Comparison of ENCODE assay signal across 8 mouse cellular contexts in genomic region chr4:136148342-136149044, GRCm38 (mm10). TPM values are rescaled to one million over a fixed set of nuclear protein-coding genes. Genes with fewer than 3 reads are reported as not detected.
DNase-seq lines count a peak whose midpoint lies in the region; ATAC-seq and TF ChIP-seq lines count a peak whose summit lies in the region.

No protein-coding gene starts in this region.

- H3K36me3 ChIP-seq in ES-E14 (ENCODE audit: control insufficient read depth, insufficient read depth, low read length, poor library complexity, severe bottlenecking) = no peaks in the 10 kb centered on the region; the same call in 1 of the 2 replicates
- H3K36me3 ChIP-seq in lung, embryonic 15.5 days = no peaks in the 10 kb centered on the region
- peaks cover 8% of the 10 kb centered on the region; the same call in 1 of the 2 replicates for H3K36me3 ChIP-seq in splenic B cell, adult 2 months (ENCODE audit: control insufficient read depth, insufficient read depth, low read length, poor library complexity, severe bottlenecking)

- peak; percentile 10; the same call in 1 of the 2 replicates for ATAC-seq in lung, embryonic 15.5 days (ENCODE audit: borderline replicate concordance, extremely low read depth, low FRiP score, low TSS enrichment)

- H3K27ac ChIP-seq in ES-E14 (ENCODE audit: insufficient read depth, low read depth, low read length, poor library complexity, severe bottlenecking) = no peak overlapping the region; the same call in 1 of the 2 replicates
- H3K27ac ChIP-seq in cortical plate, adult 2 months (ENCODE audit: insufficient read depth, low read length) = peak overlapping the region; percentile 87
- peak overlapping the region; percentile 99 for H3K27ac ChIP-seq in lung, embryonic 15.5 days

- peak overlapping the region; percentile 61 for H3K4me2 ChIP-seq in lung, embryonic 15.5 days

- no peaks in the 10 kb centered on the region for H3K27me3 ChIP-seq in lung, embryonic 15.5 days
- no peaks in the 10 kb centered on the region for H3K27me3 ChIP-seq in splenic B cell, adult 2 months (ENCODE audit: control insufficient read depth, insufficient read depth, low read length, poor library complexity, severe bottlenecking)

- 4% methylated on average over 30 of the region's 31 CpGs for WGBS in lung, embryonic 15.5 days

- no peak for TF ChIP-seq POLR2A in cortical plate, adult 2 months (IDR thresholded peaks at IDR 0.05; ENCODE audit: extremely low read depth, insufficient read depth, low read length)

- TF ChIP-seq CTCF in cortical plate, adult 2 months (IDR thresholded peaks at IDR 0.05; ENCODE audit: extremely low read depth, insufficient read depth, low read length) = no peak

- DNase-seq in ES-E14 (ENCODE audit: low read depth, low spot score) = no peak
- DNase-seq in heart, adult 9 months (ENCODE audit: low spot score in 2 of 2) = peak; percentile 73 to 79
- DNase-seq in kidney, adult 8-10 months = peak; percentile 69 to 72
- DNase-seq in splenic B cell, adult 2 months (ENCODE audit: low read depth, low spot score) = peak; percentile 46
- DNase-seq in left cerebral cortex, adult 9 months (ENCODE audit: low spot score in 2 of 2) = no peak
- DNase-seq in frontal cortex, postnatal 10 days (ENCODE audit: low spot score in 2 of 2) = no peak

- H3K4me1 ChIP-seq in ES-E14 (ENCODE audit: control insufficient read depth in 2 of 2, insufficient read depth in 2 of 2, low read length in 2 of 2, poor library complexity in 1 of 2) = peaks cover 3 to 9% of the 10 kb centered on the region in 2 experiments; a peak in 3 of 4 replicates
- peaks cover 4% of the 10 kb centered on the region for H3K4me1 ChIP-seq in cortical plate, adult 2 months (ENCODE audit: control insufficient read depth, insufficient read depth, low read length)
- peaks cover 41% of the 10 kb centered on the region for H3K4me1 ChIP-seq in lung, embryonic 15.5 days

- in situ Hi-C loops in ES-E14 (cut with MboI; ENCODE audit: low sequenced_read_pairs in 2 of 2, unreplicated experiment in 2 of 2) = no loop called here

- H3K9me3 ChIP-seq in ES-E14 (ENCODE audit: control insufficient read depth, insufficient read depth, low read depth, low read length) = no peaks in the 10 kb centered on the region
- no peaks in the 10 kb centered on the region for H3K9me3 ChIP-seq in lung, embryonic 15.5 days

- H3K4me3 ChIP-seq in ES-E14 (ENCODE audit: insufficient read depth in 1 of 2, low read depth in 1 of 2, low read length in 2 of 2, poor library complexity in 1 of 2, severe bottlenecking in 1 of 2) = peak overlapping the region; percentile 34 to 42; a peak in 3 of 4 replicates
- H3K4me3 ChIP-seq in cortical plate, adult 2 months (ENCODE audit: insufficient read depth, low read length) = peak overlapping the region; percentile 29; the same call in 1 of the 2 replicates
- peak overlapping the region; percentile 33 for H3K4me3 ChIP-seq in lung, embryonic 15.5 days

- H3K9ac ChIP-seq in ES-E14 (ENCODE audit: insufficient read depth, low read depth, low read length, poor library complexity, severe bottlenecking) = peak overlapping the region; percentile 56
- H3K9ac ChIP-seq in lung, embryonic 15.5 days = peak overlapping the region; percentile 31

TF ChIP-seq in ES-E14, 5 proteins besides CTCF, POLR2A, EP300 and RAD21:
- TF ChIP-seq MAFK (IDR thresholded peaks at IDR 0.05; ENCODE audit: insufficient read depth, low read depth, low read length) = no peak
- TF ChIP-seq ZC3H11A (IDR thresholded peaks at IDR 0.05; ENCODE audit: borderline replicate concordance, low read depth, low read length) = no peak

RNA-seq across cellular contexts. Expression of gene Id3, which starts 5.2 kb away (rescaled TPM):
- total RNA-seq in ES-E14 (2012; rRNA removed) = 78.8 and 126 TPM in 2 replicates
- 75.7 and 82.9 TPM in 2 replicates for polyA plus RNA-seq in cortical plate, adult 2 months (2012; rRNA removed)
- 498 and 529 TPM in 2 replicates for polyA plus RNA-seq in lung, embryonic 15.5 days (2015; fragmentation: Nextera tagmentation; extraction: Ambion mirVana)

RNA-seq across cellular contexts. Expression of gene E2f2, which starts 23.7 kb away (rescaled TPM):
- total RNA-seq in ES-E14 (2012; rRNA removed) = 7.5 and 9.8 TPM in 2 replicates
- 0.67 and 0.78 TPM in 2 replicates for polyA plus RNA-seq in cortical plate, adult 2 months (2012; rRNA removed)
- polyA plus RNA-seq in lung, embryonic 15.5 days (2015; fragmentation: Nextera tagmentation; extraction: Ambion mirVana) = 13.7 and 16.1 TPM in 2 replicates

RNA-seq across cellular contexts. Expression of gene Asap3, which starts 57.7 kb away (rescaled TPM):
- 4.7 and 8.1 TPM in 2 replicates for total RNA-seq in ES-E14 (2012; rRNA removed)
- polyA plus RNA-seq in cortical plate, adult 2 months (2012; rRNA removed) = 2.9 and 3.2 TPM in 2 replicates
- 6.5 and 8.1 TPM in 2 replicates for polyA plus RNA-seq in lung, embryonic 15.5 days (2015; fragmentation: Nextera tagmentation; extraction: Ambion mirVana)

Comparison
In these comparisons a context has a peak if more than half of its experiments do, and no peak if none do; other contexts are left out.
1. DNase-seq: peak in heart, adult 9 months (2 of 2), kidney, adult 8-10 months (2 of 2) and splenic B cell, adult 2 months (single experiment); none in ES-E14 (single experiment), left cerebral cortex, adult 9 months (0 of 2) and frontal cortex, postnatal 10 days (0 of 2).
2. Peak in every context shown above with its lines, with median percentiles within 50 percentile points of each other: H3K4me3 ChIP-seq.